19 mouse cellular contexts compared by ENCODE assay signal in the genomic region with DNA sequence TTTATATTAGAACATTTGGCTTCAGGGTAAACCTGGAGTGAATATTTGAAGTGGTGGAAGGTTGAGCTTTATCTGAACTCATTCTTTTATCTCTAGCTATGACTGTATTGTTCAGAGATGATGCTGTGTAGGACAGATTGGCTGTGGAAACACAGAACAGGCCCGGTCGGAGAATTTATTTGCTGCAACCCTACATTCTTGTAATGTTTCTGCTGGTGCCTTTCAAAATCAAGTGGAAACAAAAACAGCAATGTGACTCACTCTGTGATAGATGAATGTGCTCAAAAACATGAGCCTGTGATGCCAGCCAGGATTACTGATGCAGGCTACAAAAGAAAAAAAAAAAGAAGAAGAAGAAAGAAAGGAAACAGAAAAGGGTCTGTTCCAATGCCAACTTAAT.
DNase-seq lines count a peak whose midpoint lies in the region.
"Had no signal": no experiment of that assay in that cellular context is flagged by ENCODE, and none has a peak within 500 bp of the region (broad histone marks: within the 10 kb centered on the region; RNA-seq: fewer than 3 reads in every experiment).

No protein-coding gene starts in this region.

- no peak overlapping the region for H3K4me3 ChIP-seq in forebrain, embryonic 10.5 days
- H3K4me3 ChIP-seq: gastrocnemius, adult 2 months; hindbrain, embryonic 10.5 days; left cerebral cortex, adult 2 months; limb, embryonic 10.5 days; liver, embryonic 15.5 days; midbrain, embryonic 10.5 days had no signal

- peak; percentile 3 to 26 for DNase-seq in left cerebral cortex, postnatal 25 days (ENCODE audit: low spot score in 2 of 2)
- DNase-seq in left cerebral cortex, postnatal 14 days (ENCODE audit: low spot score in 2 of 2) = no peak
- DNase-seq in 3T3-L1 (ENCODE audit: low read depth, low spot score) (peak; percentile 85), NIH3T3 (ENCODE audit: low read depth) (peak; percentile 64)
- DNase-seq in lung, postnatal 14 days = peak; percentile 1
- DNase-seq in forebrain, embryonic 10.5 days (ENCODE audit: extremely low spot score, low spot score) = no peak
- DNase-seq in kidney, postnatal 4 days = no peak
- DNase-seq: adrenal gland, adult 2 months; cerebellum, adult 11-12 months; cerebellum, postnatal 10 days; gastrocnemius, adult 2 months; kidney, adult 9 months; kidney, postnatal 14 days; liver had no signal

- intact Hi-C loops in left cerebral cortex, postnatal 25 days (cut with DNase I) = no loop called here
- intact Hi-C loops in left cerebral cortex, postnatal 14 days (cut with DNase I) = no loop called here

- H3K27me3 ChIP-seq in forebrain, embryonic 10.5 days (ENCODE audit: poor library complexity, severe bottlenecking) = no peaks in the 10 kb centered on the region
- H3K27me3 ChIP-seq: liver, embryonic 15.5 days had no signal

- no peaks in the 10 kb centered on the region for H3K4me1 ChIP-seq in forebrain, embryonic 10.5 days
- H3K4me1 ChIP-seq: hindbrain, embryonic 10.5 days; limb, embryonic 10.5 days; liver, embryonic 15.5 days; midbrain, embryonic 10.5 days had no signal

- H3K27ac ChIP-seq in forebrain, embryonic 10.5 days = no peak overlapping the region
- H3K27ac ChIP-seq: gastrocnemius, adult 2 months; hindbrain, embryonic 10.5 days; left cerebral cortex, adult 2 months; limb, embryonic 10.5 days; liver, embryonic 15.5 days; midbrain, embryonic 10.5 days had no signal

- no peaks in the 10 kb centered on the region for H3K9me3 ChIP-seq in forebrain, embryonic 10.5 days
- H3K9me3 ChIP-seq: hindbrain, embryonic 10.5 days; limb, embryonic 10.5 days; liver, embryonic 15.5 days; midbrain, embryonic 10.5 days had no signal

- no peaks in the 10 kb centered on the region for H3K36me3 ChIP-seq in forebrain, embryonic 10.5 days (replicated peaks)
- H3K36me3 ChIP-seq: hindbrain, embryonic 10.5 days; limb, embryonic 10.5 days; liver, embryonic 15.5 days; midbrain, embryonic 10.5 days had no signal

- WGBS in forebrain, embryonic 10.5 days = 84% methylated on average over 2 of the region's 2 CpGs

Comparison
In these comparisons a context has a peak if more than half of its experiments do, and no peak if none do; other contexts are left out.
1. DNase-seq: peak in left cerebral cortex, postnatal 25 days (2 of 2), 3T3-L1 (single experiment), NIH3T3 (single experiment) and lung, postnatal 14 days (single experiment); none in left cerebral cortex, postnatal 14 days (0 of 2), forebrain, embryonic 10.5 days (single experiment) and kidney, postnatal 4 days (0 of 2).